Mouse (Mus musculus): Measurements from ENCODE around the gene Cntnap5b. TPM values are rescaled to one million over a fixed set of nuclear protein-coding genes. Genes with fewer than 3 reads are reported as not detected.

Gene Cntnap5b
- total RNA-seq, 1 experiment = not detected

GRCm38 (mm10) chr1:100171566-100171965 is 399.0 kb downstream of the Cntnap5b start:
- DNase-seq (ENCODE audit: low read depth, low spot score) = no peak
- in situ Hi-C loops (cut with MboI; ENCODE audit: low sequenced_read_pairs in 2 of 2, unreplicated experiment in 2 of 2) = no loop called here
- H3K9me3 ChIP-seq (ENCODE audit: control insufficient read depth, insufficient read depth, low read depth, low read length) = no peaks in the 10 kb centered on the region
- no peak overlapping the region for H3K27ac ChIP-seq (ENCODE audit: insufficient read depth, low read depth, low read length, poor library complexity, severe bottlenecking)
- no peaks in the 10 kb centered on the region for H3K36me3 ChIP-seq (ENCODE audit: control insufficient read depth, insufficient read depth, low read length, poor library complexity, severe bottlenecking)
- no peak overlapping the region for H3K9ac ChIP-seq (ENCODE audit: insufficient read depth, low read depth, low read length, poor library complexity, severe bottlenecking)
- TF ChIP-seq ZC3H11A (IDR thresholded peaks at IDR 0.05; ENCODE audit: borderline replicate concordance, low read depth, low read length) (no peak), CHD2 (IDR thresholded peaks at IDR 0.05; ENCODE audit: low read depth, low read length) (no peak), HCFC1 (IDR thresholded peaks at IDR 0.05; ENCODE audit: borderline replicate concordance, insufficient read depth, low read length) (no peak), ZNF384 (IDR thresholded peaks at IDR 0.05; ENCODE audit: low read depth, low read length) (no peak)
- no peaks in the 10 kb centered on the region for H3K4me1 ChIP-seq (ENCODE audit: control insufficient read depth in 2 of 2, insufficient read depth in 2 of 2, low read length in 2 of 2, poor library complexity in 1 of 2)
- H3K4me3 ChIP-seq (ENCODE audit: insufficient read depth in 1 of 2, low read depth in 1 of 2, low read length in 2 of 2, poor library complexity in 1 of 2, severe bottlenecking in 1 of 2) = no peak overlapping the region

GRCm38 (mm10) chr1:100180050-100180449 is 407.5 kb downstream of the Cntnap5b start:
- Histone ChIP-seq H3K27ac (ENCODE audit: insufficient read depth, low read depth, low read length, poor library complexity, severe bottlenecking) (no peak overlapping the region), H3K9me3 (ENCODE audit: control insufficient read depth, insufficient read depth, low read depth, low read length) (no peaks in the 10 kb centered on the region), H3K4me1 (ENCODE audit: control insufficient read depth in 2 of 2, insufficient read depth in 2 of 2, low read length in 2 of 2, poor library complexity in 1 of 2) (no peaks in the 10 kb centered on the region), H3K9ac (ENCODE audit: insufficient read depth, low read depth, low read length, poor library complexity, severe bottlenecking) (no peak overlapping the region), H3K4me3 (ENCODE audit: insufficient read depth in 1 of 2, low read depth in 1 of 2, low read length in 2 of 2, poor library complexity in 1 of 2, severe bottlenecking in 1 of 2) (no peak overlapping the region), H3K36me3 (ENCODE audit: control insufficient read depth, insufficient read depth, low read length, poor library complexity, severe bottlenecking) (no peaks in the 10 kb centered on the region)
- no peak for TF ChIP-seq ZNF384 (IDR thresholded peaks at IDR 0.05; ENCODE audit: low read depth, low read length)
- TF ChIP-seq ZC3H11A (IDR thresholded peaks at IDR 0.05; ENCODE audit: borderline replicate concordance, low read depth, low read length) = no peak
- in situ Hi-C loops (cut with MboI; ENCODE audit: low sequenced_read_pairs in 2 of 2, unreplicated experiment in 2 of 2) = no loop called here
- peak; percentile 100 for DNase-seq (ENCODE audit: low read depth, low spot score)

GRCm38 (mm10) chr1:100231980-100232608 is 459.5 kb downstream of the Cntnap5b start:
- Histone ChIP-seq H3K9me3 (ENCODE audit: control insufficient read depth, insufficient read depth, low read depth, low read length) (no peaks in the 10 kb centered on the region), H3K36me3 (ENCODE audit: control insufficient read depth, insufficient read depth, low read length, poor library complexity, severe bottlenecking) (no peaks in the 10 kb centered on the region), H3K4me1 (ENCODE audit: control insufficient read depth in 2 of 2, insufficient read depth in 2 of 2, low read length in 2 of 2, poor library complexity in 1 of 2) (no peaks in the 10 kb centered on the region), H3K4me3 (ENCODE audit: insufficient read depth in 1 of 2, low read depth in 1 of 2, low read length in 2 of 2, poor library complexity in 1 of 2, severe bottlenecking in 1 of 2) (no peak overlapping the region), H3K27ac (ENCODE audit: insufficient read depth, low read depth, low read length, poor library complexity, severe bottlenecking) (no peak overlapping the region), H3K9ac (ENCODE audit: insufficient read depth, low read depth, low read length, poor library complexity, severe bottlenecking) (no peak overlapping the region)
- TF ChIP-seq HCFC1 (IDR thresholded peaks at IDR 0.05; ENCODE audit: borderline replicate concordance, insufficient read depth, low read length) = no peak
- no peak for TF ChIP-seq CHD2 (IDR thresholded peaks at IDR 0.05; ENCODE audit: low read depth, low read length)
- no peak for TF ChIP-seq ZC3H11A (IDR thresholded peaks at IDR 0.05; ENCODE audit: borderline replicate concordance, low read depth, low read length)
- no peak for TF ChIP-seq MAFK (IDR thresholded peaks at IDR 0.05; ENCODE audit: insufficient read depth, low read depth, low read length)
- no peak for TF ChIP-seq ZNF384 (IDR thresholded peaks at IDR 0.05; ENCODE audit: low read depth, low read length)
- DNase-seq (ENCODE audit: low read depth, low spot score) = no peak
- in situ Hi-C loops (cut with MboI; ENCODE audit: low sequenced_read_pairs in 2 of 2, unreplicated experiment in 2 of 2) = no loop called here

GRCm38 (mm10) chr1:100251964-100252363 is 479.4 kb downstream of the Cntnap5b start:
- H3K4me1 ChIP-seq (ENCODE audit: control insufficient read depth in 2 of 2, insufficient read depth in 2 of 2, low read length in 2 of 2, poor library complexity in 1 of 2) = no peaks in the 10 kb centered on the region
- no peaks in the 10 kb centered on the region for H3K36me3 ChIP-seq (ENCODE audit: control insufficient read depth, insufficient read depth, low read length, poor library complexity, severe bottlenecking)
- DNase-seq (ENCODE audit: low read depth, low spot score) = no peak
- in situ Hi-C loops (cut with MboI; ENCODE audit: low sequenced_read_pairs in 2 of 2, unreplicated experiment in 2 of 2) = no loop called here
- no peaks in the 10 kb centered on the region for H3K9me3 ChIP-seq (ENCODE audit: control insufficient read depth, insufficient read depth, low read depth, low read length)
- no peak overlapping the region for H3K27ac ChIP-seq (ENCODE audit: insufficient read depth, low read depth, low read length, poor library complexity, severe bottlenecking)
- H3K9ac ChIP-seq (ENCODE audit: insufficient read depth, low read depth, low read length, poor library complexity, severe bottlenecking) = no peak overlapping the region
- H3K4me3 ChIP-seq (ENCODE audit: insufficient read depth in 1 of 2, low read depth in 1 of 2, low read length in 2 of 2, poor library complexity in 1 of 2, severe bottlenecking in 1 of 2) = no peak overlapping the region
- TF ChIP-seq ZC3H11A (IDR thresholded peaks at IDR 0.05; ENCODE audit: borderline replicate concordance, low read depth, low read length) = no peak
- no peak for TF ChIP-seq ZNF384 (IDR thresholded peaks at IDR 0.05; ENCODE audit: low read depth, low read length)
- no peak for TF ChIP-seq HCFC1 (IDR thresholded peaks at IDR 0.05; ENCODE audit: borderline replicate concordance, insufficient read depth, low read length)
- no peak for TF ChIP-seq CHD2 (IDR thresholded peaks at IDR 0.05; ENCODE audit: low read depth, low read length)
- TF ChIP-seq MAFK (IDR thresholded peaks at IDR 0.05; ENCODE audit: insufficient read depth, low read depth, low read length) = no peak

- Histone ChIP-seq H3K9me3 (ENCODE audit: control insufficient read depth, insufficient read depth, low read depth, low read length) (no peaks in the 10 kb centered on the region), H3K27ac (ENCODE audit: insufficient read depth, low read depth, low read length, poor library complexity, severe bottlenecking) (no peak overlapping the region), H3K4me3 (ENCODE audit: insufficient read depth in 1 of 2, low read depth in 1 of 2, low read length in 2 of 2, poor library complexity in 1 of 2, severe bottlenecking in 1 of 2) (no peak overlapping the region), H3K36me3 (ENCODE audit: control insufficient read depth, insufficient read depth, low read length, poor library complexity, severe bottlenecking) (no peaks in the 10 kb centered on the region), H3K9ac (ENCODE audit: insufficient read depth, low read depth, low read length, poor library complexity, severe bottlenecking) (no peak overlapping the region), H3K4me1 (ENCODE audit: control insufficient read depth in 2 of 2, insufficient read depth in 2 of 2, low read length in 2 of 2, poor library complexity in 1 of 2) (no peaks in the 10 kb centered on the region)
- in situ Hi-C loops (cut with MboI; ENCODE audit: low sequenced_read_pairs in 2 of 2, unreplicated experiment in 2 of 2) = no loop called here
- no peak for DNase-seq (ENCODE audit: low read depth, low spot score)
- no peak for TF ChIP-seq ZC3H11A (IDR thresholded peaks at IDR 0.05; ENCODE audit: borderline replicate concordance, low read depth, low read length)
- TF ChIP-seq MAFK (IDR thresholded peaks at IDR 0.05; ENCODE audit: insufficient read depth, low read depth, low read length) = no peak
- no peak for TF ChIP-seq ZNF384 (IDR thresholded peaks at IDR 0.05; ENCODE audit: low read depth, low read length)
- TF ChIP-seq CHD2 (IDR thresholded peaks at IDR 0.05; ENCODE audit: low read depth, low read length) = no peak
- no peak for TF ChIP-seq HCFC1 (IDR thresholded peaks at IDR 0.05; ENCODE audit: borderline replicate concordance, insufficient read depth, low read length)
Measured at GRCm38 (mm10) chr1:100310687-100311086, 538.1 kb downstream of the Cntnap5b start.

Data from ES-E14 (cell line).